Mouse (Mus musculus) C2C12 (cell line): Measurements from ENCODE around the gene Nfib. TPM values are rescaled to one million over a fixed set of nuclear protein-coding genes. Genes with fewer than 3 reads are reported as not detected.

Experiments used
- H3K27me3 ChIP-seq: one replicate; pipeline ENCODE4 v1.6.1; 2011; ENCODE audit not compliant: control insufficient read depth, insufficient read depth, insufficient read length
- H3K36me3 ChIP-seq: one replicate; pipeline ENCODE4 v1.6.1; 2011; ENCODE audit not compliant: control insufficient read depth, insufficient read depth
- H3K4me3 ChIP-seq: one replicate; pipeline ENCODE4 v1.5.1; 2011; ENCODE audit warnings: mild to moderate bottlenecking, control low read depth; ENCODE audit not compliant: poor library complexity, insufficient read depth, severe bottlenecking
- H3K79me2 ChIP-seq: one replicate; pipeline ENCODE4 v1.6.1; 2011; ENCODE audit not compliant: control insufficient read depth, insufficient read depth
- H3K79me3 ChIP-seq: one replicate; pipeline ENCODE4 v1.6.1; 2011; ENCODE audit warnings: low read depth, control low read depth
- H3ac ChIP-seq: one replicate; pipeline ENCODE3; 2011; ENCODE audit warnings: low read depth; ENCODE audit not compliant: control insufficient read depth, insufficient read length
- CEBPB ChIP-seq: IDR thresholded peaks from one replicate; pipeline ENCODE4 v1.6.1; 2011; ENCODE audit warnings: low read depth, mild to moderate bottlenecking, control low read depth, moderate library complexity
- CTCF ChIP-seq: IDR thresholded peaks from one replicate; pipeline ENCODE4 v1.5.1; 2011; ENCODE audit not compliant: control insufficient read depth, insufficient read depth, insufficient read length
- FOSL1 ChIP-seq: IDR thresholded peaks from one replicate; pipeline ENCODE4 v1.8.0; 2011; ENCODE audit warnings: mild to moderate bottlenecking, low read length; ENCODE audit not compliant: poor library complexity, insufficient read depth, severe bottlenecking
- MAX ChIP-seq: IDR thresholded peaks from one replicate; pipeline ENCODE4 v1.6.1; 2011; ENCODE audit warnings: mild to moderate bottlenecking, control low read depth
- MYOD1 ChIP-seq: IDR thresholded peaks from one replicate; pipeline ENCODE4 v1.6.1; 2011; ENCODE audit warnings: low read depth; ENCODE audit not compliant: control insufficient read depth, insufficient read length
- MYOG ChIP-seq: IDR thresholded peaks from one replicate; pipeline ENCODE4 v1.6.1; 2011; ENCODE audit not compliant: control insufficient read depth, insufficient read length; ENCODE audit errors: extremely low read depth
- USF1 ChIP-seq: IDR thresholded peaks from one replicate; pipeline ENCODE4 v1.6.1; 2011; ENCODE audit warnings: low read depth, mild to moderate bottlenecking, control low read depth, moderate library complexity
- polyA plus RNA-seq: library from polyadenylated mRNA; unstranded; fragments of >200 nt; fragmentation: generic; extraction: Trizol; gene quantifications from one replicate; pipeline ENCODE4 v1.2.1, GENCODE M21; 2012; ENCODE audit warnings: missing spikeins

The Nfib gene
- polyA plus RNA-seq, 1 experiment = 5.1 TPM

DNA sequence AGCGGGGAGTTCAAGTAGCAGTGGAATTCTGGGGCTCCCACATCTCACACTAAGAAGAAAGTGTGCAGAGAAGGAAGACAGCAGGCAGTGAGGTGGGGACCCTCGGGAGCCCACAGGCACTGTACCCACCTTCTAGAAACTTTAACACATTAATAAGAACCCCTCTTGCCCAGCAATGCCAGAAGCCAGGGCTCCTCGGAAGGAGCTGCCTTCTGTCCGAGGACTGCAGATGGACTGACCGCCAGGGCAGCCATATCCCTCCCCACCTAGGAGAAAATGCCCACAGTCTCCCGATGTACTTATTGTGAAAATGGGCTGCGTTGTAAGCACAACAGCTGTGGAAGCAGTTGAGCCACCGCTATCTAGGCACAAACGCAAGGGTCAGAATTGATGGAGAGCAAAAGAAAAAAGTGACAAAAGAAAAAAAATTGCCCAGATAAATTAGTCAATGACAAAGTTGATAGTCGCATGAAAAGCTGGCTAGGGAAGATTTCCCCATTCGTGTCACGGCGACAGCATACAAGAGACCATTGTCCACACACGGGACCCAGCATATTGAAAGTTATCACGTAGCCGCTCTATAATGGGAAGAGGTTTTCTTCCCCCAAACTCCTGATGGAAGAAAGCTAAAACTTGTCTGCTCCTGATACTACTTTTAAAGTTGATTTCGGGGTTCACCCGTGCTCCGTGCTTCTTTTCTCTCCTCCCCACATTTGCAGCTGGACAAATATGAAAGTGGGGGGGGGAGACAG lies 1.3 kb downstream of the Nfib start:
- Histone ChIP-seq H3K79me2 (no peaks in the 10 kb centered on the region), H3K36me3 (no peaks in the 10 kb centered on the region), H3K4me3 (no peak overlapping the region), H3ac (no peak overlapping the region), H3K27me3 (no peaks in the 10 kb centered on the region), H3K79me3 (no peaks in the 10 kb centered on the region)
- no peak for TF ChIP-seq MAX

DNA sequence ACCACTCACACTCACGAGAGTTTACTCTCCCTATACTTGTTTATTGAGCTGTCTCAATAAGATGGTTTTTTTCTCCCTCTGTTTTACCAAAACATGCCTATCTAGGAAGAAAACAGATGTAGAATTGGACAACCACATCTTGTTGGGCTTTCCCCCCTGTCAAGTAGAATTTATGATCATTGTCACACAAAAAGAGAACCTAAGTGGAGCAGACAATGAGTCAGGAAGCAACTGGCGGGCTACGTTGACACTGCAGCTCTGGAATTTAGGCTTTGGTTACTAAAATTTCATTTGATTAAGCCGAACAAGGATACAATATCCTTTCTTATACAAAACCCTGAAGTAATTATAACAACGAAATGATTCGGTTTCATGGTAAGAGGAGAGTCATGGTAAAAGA lies 2.7 kb downstream of the Nfib start:
- no peak overlapping the region for H3ac ChIP-seq

DNA sequence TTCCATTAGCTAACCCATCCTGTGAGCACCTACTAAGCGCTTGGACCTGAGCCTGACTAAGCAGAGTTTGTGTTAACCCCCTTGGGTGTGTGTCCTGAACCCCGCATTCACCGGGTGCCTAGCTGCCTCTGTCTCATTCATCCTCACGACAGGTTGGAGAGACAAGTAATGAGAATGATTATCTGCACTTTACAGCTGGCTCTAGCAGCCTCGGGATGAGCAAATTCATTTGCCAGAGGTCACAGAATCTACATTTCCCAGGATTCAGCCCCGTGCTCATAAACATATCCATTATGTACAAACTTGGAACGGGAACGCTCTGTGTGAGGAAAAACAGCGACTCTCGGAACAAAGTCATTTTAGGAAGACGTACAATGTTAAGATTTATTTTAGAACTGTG lies 6.0 kb downstream of the Nfib start:
- Histone ChIP-seq H3K79me2 (no peaks in the 10 kb centered on the region), H3K4me3 (no peak overlapping the region), H3K36me3 (no peaks in the 10 kb centered on the region), H3K27me3 (no peaks in the 10 kb centered on the region), H3ac (no peak overlapping the region), H3K79me3 (no peaks in the 10 kb centered on the region)
- TF ChIP-seq MAX (no peak), FOSL1 (no peak), CTCF (no peak), USF1 (no peak), CEBPB (no peak), MYOG (no peak), MYOD1 (no peak)

More for the DNA sequence above, 2.7 kb downstream of the Nfib start:
- no peak overlapping the region for H3K4me3 ChIP-seq
- TF ChIP-seq MYOD1 (peak; percentile 62), CTCF (no peak)
- no peaks in the 10 kb centered on the region for H3K27me3 ChIP-seq
- H3K79me3 ChIP-seq = no peaks in the 10 kb centered on the region
- H3K79me2 ChIP-seq = no peaks in the 10 kb centered on the region
- no peaks in the 10 kb centered on the region for H3K36me3 ChIP-seq

- H3ac ChIP-seq = no peak overlapping the region
- H3K79me3 ChIP-seq = no peaks in the 10 kb centered on the region
- TF ChIP-seq CEBPB (no peak), MAX (no peak), USF1 (no peak), MYOD1 (no peak), CTCF (no peak), FOSL1 (no peak), MYOG (no peak)
- no peaks in the 10 kb centered on the region for H3K27me3 ChIP-seq
- no peaks in the 10 kb centered on the region for H3K79me2 ChIP-seq
- no peak overlapping the region for H3K4me3 ChIP-seq
- H3K36me3 ChIP-seq = no peaks in the 10 kb centered on the region
These were observed 6.9 kb downstream of the Nfib start for GRCm38 (mm10) chr4:82698616-82699015.

DNA sequence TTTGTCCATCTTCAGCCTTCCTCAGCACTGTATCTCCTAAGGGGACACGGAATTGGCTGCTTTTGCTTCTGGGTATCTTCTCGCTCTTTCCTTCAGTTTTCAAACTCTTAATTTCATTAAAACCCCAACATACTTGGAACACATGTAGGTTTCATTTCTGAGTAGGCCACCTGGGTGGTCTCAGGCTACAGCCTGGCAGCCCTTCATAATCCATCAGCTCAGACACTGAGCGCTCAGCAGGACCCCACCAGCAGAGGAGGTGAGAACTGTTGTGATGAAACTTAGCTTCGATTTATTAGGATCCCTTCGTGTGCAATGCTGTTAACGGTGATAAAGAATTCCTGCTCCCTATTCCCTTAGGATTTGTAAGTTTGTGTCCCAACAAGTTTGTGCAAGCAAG lies 8.4 kb downstream of the Nfib start:
- H3K27me3 ChIP-seq = no peaks in the 10 kb centered on the region
- no peak overlapping the region for H3K4me3 ChIP-seq
- no peak for TF ChIP-seq FOSL1
- TF ChIP-seq CEBPB = no peak
- TF ChIP-seq MYOG = no peak
- no peak for TF ChIP-seq USF1
- TF ChIP-seq MYOD1 = no peak
- no peak for TF ChIP-seq MAX
- no peak for TF ChIP-seq CTCF
- H3ac ChIP-seq = no peak overlapping the region
- no peaks in the 10 kb centered on the region for H3K79me2 ChIP-seq
- H3K79me3 ChIP-seq = no peaks in the 10 kb centered on the region
- H3K36me3 ChIP-seq = no peaks in the 10 kb centered on the region

- TF ChIP-seq MYOD1 (no peak), MAX (no peak), FOSL1 (no peak), CEBPB (no peak), MYOG (no peak), CTCF (no peak), USF1 (no peak)
- Histone ChIP-seq H3K36me3 (no peaks in the 10 kb centered on the region), H3ac (no peak overlapping the region), H3K4me3 (no peak overlapping the region), H3K79me3 (no peaks in the 10 kb centered on the region), H3K79me2 (no peaks in the 10 kb centered on the region), H3K27me3 (no peaks in the 10 kb centered on the region)
These were observed 9.6 kb downstream of the Nfib start for GRCm38 (mm10) chr4:82695760-82696501.
